Mouse (Mus musculus) gastrocnemius, postnatal 14 days (tissue): ENCODE results near the gene Scn10a. TPM values are rescaled to one million over a fixed set of nuclear protein-coding genes. Genes with fewer than 3 reads are reported as not detected.

Experiments
- total RNA-seq, 2 experiments: library from RNA; stranded (reverse); gene quantifications; 2 replicates each; pipeline ENCODE4 v1.2.3; 2021

The Scn10a gene
- total RNA-seq, 2 experiments from 2014 or later = not detected

Other genes with a start within 250 kb of the Scn10a start
- under 1 TPM; 0.22 to 0.53 TPM for gene Scn5a, start 140.3 kb downstream of the Scn10a start, total RNA-seq
- not detected for gene Scn11a, start 106.1 kb upstream of the Scn10a start, total RNA-seq
- 10 to 100 TPM; 11.2 to 11.4 TPM for gene Wdr48, start 175.6 kb upstream of the Scn10a start, total RNA-seq
- gene Gorasp1, start 218.2 kb upstream of the Scn10a start, total RNA-seq = 10 to 100 TPM; 16.9 to 17.7 TPM
- not detected for gene Ttc21a, start 218.3 kb upstream of the Scn10a start, total RNA-seq